Mouse (Mus musculus) lung, postnatal 0 days (tissue): ENCODE measurements around the gene Zpr1.

Experiments
- CTCF ChIP-seq: IDR thresholded peaks from 2 replicates; pipeline ENCODE4 v1.5.1; 2016; ENCODE audit warnings: antibody characterized with exemption, mild to moderate bottlenecking
- EP300 ChIP-seq: IDR thresholded peaks from 2 replicates; pipeline ENCODE4 v1.6.1; 2016; ENCODE audit warnings: antibody characterized with exemption, mild to moderate bottlenecking, control low read depth

DNA sequence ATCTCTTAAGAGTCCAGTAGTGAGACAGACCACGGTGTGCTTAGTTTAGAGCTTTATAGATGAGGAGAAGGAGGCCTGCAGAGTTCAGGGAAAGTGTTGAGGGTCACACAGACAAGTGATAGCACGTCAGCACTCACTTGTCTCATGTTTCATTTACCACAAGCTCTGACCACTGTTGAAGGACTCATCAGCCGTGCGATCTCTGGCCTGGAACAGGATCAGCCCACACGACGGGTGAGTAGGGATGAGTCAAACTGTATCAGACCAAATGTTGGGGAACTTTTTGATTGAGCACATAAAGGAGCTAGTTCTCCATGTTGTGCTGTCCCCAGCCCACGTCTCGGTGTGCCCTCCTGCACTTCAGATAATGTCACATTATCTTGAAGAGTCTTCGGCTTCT lies 1.6 kb downstream of the Zpr1 start:
- TF ChIP-seq EP300 (no peak), CTCF (no peak)
